Mouse (Mus musculus): ENCODE results near the gene Elk3.
A peak's percentile ranks its signal among the peaks of the same experiment; 100 is the strongest.

- TF ChIP-seq CHD2 (IDR thresholded peaks at IDR 0.05; ENCODE audit: low read depth, low read length) (no peak), ZC3H11A (IDR thresholded peaks at IDR 0.05; ENCODE audit: borderline replicate concordance, low read depth, low read length) (no peak), ZNF384 (IDR thresholded peaks at IDR 0.05; ENCODE audit: low read depth, low read length) (peak; percentile 73; the same call in 1 of the 2 replicates), HCFC1 (IDR thresholded peaks at IDR 0.05; ENCODE audit: borderline replicate concordance, insufficient read depth, low read length) (no peak)
Measured at GRCm38 (mm10) chr10:93309131-93309933, 1.6 kb downstream of the Elk3 start.
